Mouse (Mus musculus) ovary, adult 2 months (tissue): ENCODE results near the gene H2-T23. TPM values are rescaled to one million over a fixed set of nuclear protein-coding genes. Genes with fewer than 3 reads are reported as not detected.

ENCODE experiments used
- polyA plus RNA-seq: library from polyadenylated mRNA; depleted of rRNA; stranded (reverse); fragments of >200 nt; gene quantifications from 2 replicates; pipeline ENCODE4 v1.2.3, GENCODE M21; 2012; rRNA removed

The H2-T23 gene
- 139 and 154 TPM in 2 replicates for polyA plus RNA-seq

GRCm38 (mm10) chr17:36032351-36032875 lies at the start of gene H2-T23:
H2-T23 (minus strand) TSS chr17:36032855.

GRCm38 (mm10) chr17:36058362-36058761 lies 25.7 kb upstream of the H2-T23 start, which contains the start of gene Gm11127:
Gm11127 (minus strand) TSS chr17:36058371.

GRCm38 (mm10) chr17:36042610-36043169 lies 10.0 kb upstream of the H2-T23 start, which contains the start of the genes H2-T22 and Gm6034:
H2-T22 (minus strand) TSS chr17:36042747.
Gm6034 (plus strand) TSS chr17:36042961.

GRCm38 (mm10) chr17:36020191-36021073 lies 12.2 kb downstream of the H2-T23 start, which contains the start of gene H2-T24:
H2-T24 (minus strand) TSS chr17:36020560.

Other genes starting within 250 kb of the H2-T23 start
- 47.8 and 66.0 TPM in 2 replicates for gene Ier3, start 211.2 kb downstream of the H2-T23 start, polyA plus RNA-seq
- 78.1 and 82.9 TPM in 2 replicates for gene Flot1, start 209.6 kb downstream of the H2-T23 start, polyA plus RNA-seq
- 710 and 975 TPM in 2 replicates for gene Tubb5, start 194.5 kb downstream of the H2-T23 start, polyA plus RNA-seq
- gene Mdc1, start 191.3 kb downstream of the H2-T23 start, polyA plus RNA-seq, result 8.5 and 10.1 TPM in 2 replicates
- 26.5 and 32.4 TPM in 2 replicates for gene Nrm, start 171.5 kb downstream of the H2-T23 start, polyA plus RNA-seq
- gene Ppp1r18, start 167.3 kb downstream of the H2-T23 start, polyA plus RNA-seq, result 41.5 and 48.5 TPM in 2 replicates
- 84.3 and 95.7 TPM in 2 replicates for gene Dhx16, start 153.0 kb downstream of the H2-T23 start, polyA plus RNA-seq
- gene 2310061I04Rik, start 135.4 kb downstream of the H2-T23 start, polyA plus RNA-seq, result 43.5 and 45.4 TPM in 2 replicates
- gene Atat1, start 122.8 kb downstream of the H2-T23 start, polyA plus RNA-seq, result 124 and 129 TPM in 2 replicates
- 85.0 and 105 TPM in 2 replicates for gene Mrps18b, start 116.5 kb downstream of the H2-T23 start, polyA plus RNA-seq
- 41.0 and 47.6 TPM in 2 replicates for gene Ppp1r10, start 116.4 kb downstream of the H2-T23 start, polyA plus RNA-seq
- 92.0 and 103 TPM in 2 replicates for gene Abcf1, start 63.1 kb downstream of the H2-T23 start, polyA plus RNA-seq
- gene Gnl1, start 53.0 kb downstream of the H2-T23 start, polyA plus RNA-seq, result 33.9 and 37.8 TPM in 2 replicates
- gene Prr3, start 52.6 kb downstream of the H2-T23 start, polyA plus RNA-seq, result 33.3 and 37.1 TPM in 2 replicates
- 0.67 and 2.2 TPM in 2 replicates for gene H2-T24, start 12.3 kb downstream of the H2-T23 start, polyA plus RNA-seq
- gene H2-T22, start 9.9 kb upstream of the H2-T23 start, polyA plus RNA-seq, result 38.3 and 50.5 TPM in 2 replicates
- not detected in 2 replicates for gene Gm6034, start 10.1 kb upstream of the H2-T23 start, polyA plus RNA-seq
- gene Gm11127, start 25.5 kb upstream of the H2-T23 start, polyA plus RNA-seq, result 0.26 and 0.37 TPM in 2 replicates
- 0.18 TPM in 1 of 2 replicates, not detected in the other for gene Gm19684, start 88.8 kb upstream of the H2-T23 start, polyA plus RNA-seq
- not detected in 2 replicates for gene Gm7030, start 96.6 kb upstream of the H2-T23 start, polyA plus RNA-seq
- gene Gm8909, start 135.7 kb upstream of the H2-T23 start, polyA plus RNA-seq, result 0.24 TPM in 1 of 2 replicates, not detected in the other
- 0.09 and 0.10 TPM in 2 replicates for gene H2-T3, start 157.4 kb upstream of the H2-T23 start, polyA plus RNA-seq
- 88.3 and 96.2 TPM in 2 replicates for gene Rpp21, start 225.2 kb upstream of the H2-T23 start, polyA plus RNA-seq
- gene Trim39, start 239.4 kb upstream of the H2-T23 start, polyA plus RNA-seq, result 18.9 and 23.1 TPM in 2 replicates